Mouse (Mus musculus) intestine, embryonic 16.5 days (tissue): ENCODE measurements at regions not wholly inside any gene's neighbourhood (a gene's known extent, or its start where the extent isn't known, plus 50 kb on each side); places are given as distances from the start of the nearest gene placed in this dataset.
"Not testable (repeated sequence)": the region's sequence is repeated elsewhere in the genome, so short reads cannot be mapped to it uniquely, and the experiment has no call there.

ENCODE experiments used
- ATAC-seq: fragments of 200-750 bp; cut with Nextera tagmentation; 2 replicates; pipeline ENCODE4 v1.8.0; 2017; ENCODE audit warnings: moderate TSS enrichment, moderate library complexity
- H3K27ac ChIP-seq: fragments of 300-500 bp; sonication (generic); 2 replicates; pipeline ENCODE4 v1.5.1; 2014; ENCODE audit warnings: mild to moderate bottlenecking, low read length
- H3K27me3 ChIP-seq: fragments of 300-500 bp; sonication (generic); replicated peaks from 2 replicates; pipeline ENCODE4 v1.6.1; 2014; ENCODE audit warnings: low read length, control low read depth, mixed read lengths; ENCODE audit not compliant: control insufficient read depth, insufficient read depth
- H3K36me3 ChIP-seq: fragments of 300-500 bp; sonication (generic); 2 replicates; pipeline ENCODE4 v1.6.1; 2014; ENCODE audit warnings: low read length, control low read depth; ENCODE audit not compliant: control insufficient read depth, insufficient read depth
- H3K4me1 ChIP-seq: fragments of 300-500 bp; sonication (generic); 2 replicates; pipeline ENCODE4 v1.6.1; 2014; ENCODE audit warnings: low read length, control low read depth, mixed read lengths; ENCODE audit not compliant: control insufficient read depth, insufficient read depth
- H3K4me2 ChIP-seq: fragments of 300-500 bp; sonication (generic); 2 replicates; pipeline ENCODE4 v1.6.1; 2014; ENCODE audit warnings: low read depth, low read length, control low read depth
- H3K4me3 ChIP-seq: fragments of 300-500 bp; sonication (generic); 2 replicates; pipeline ENCODE4 v1.5.1; 2014; ENCODE audit warnings: mild to moderate bottlenecking, low read length
- H3K9ac ChIP-seq: fragments of 300-500 bp; sonication (generic); 2 replicates; pipeline ENCODE4 v1.6.1; 2014; ENCODE audit warnings: low read depth, low read length
- H3K9me3 ChIP-seq: fragments of 300-500 bp; sonication (generic); 2 replicates; pipeline ENCODE4 v1.6.1; 2016; ENCODE audit warnings: low read length, control low read depth; ENCODE audit not compliant: control insufficient read depth
- WGBS: fragments of 180-500 bp; shearing (Covaris S2); extraction: QIAGEN DNeasy Blood & Tissue Kit; methylation state at CpG from one replicate; pipeline ENCODE4 v1.1.7; 2014; 5-methylcytosine and 5-hydroxymethylcytosine counted together

- Histone ChIP-seq H3K27ac (no peak overlapping the region), H3K9me3 (no peaks in the 10 kb centered on the region), H3K4me3 (no peak overlapping the region), H3K36me3 (no peaks in the 10 kb centered on the region), H3K4me1 (no peaks in the 10 kb centered on the region), H3K9ac (no peak overlapping the region), H3K4me2 (no peak overlapping the region), H3K27me3 (no peaks in the 10 kb centered on the region)
- 94% methylated on average over 14 of the region's 14 CpGs for WGBS
- ATAC-seq = no peak
Measured at GRCm38 (mm10) chr6:89095911-89096310, 193.9 kb downstream of the Tpra1 start.

DNA sequence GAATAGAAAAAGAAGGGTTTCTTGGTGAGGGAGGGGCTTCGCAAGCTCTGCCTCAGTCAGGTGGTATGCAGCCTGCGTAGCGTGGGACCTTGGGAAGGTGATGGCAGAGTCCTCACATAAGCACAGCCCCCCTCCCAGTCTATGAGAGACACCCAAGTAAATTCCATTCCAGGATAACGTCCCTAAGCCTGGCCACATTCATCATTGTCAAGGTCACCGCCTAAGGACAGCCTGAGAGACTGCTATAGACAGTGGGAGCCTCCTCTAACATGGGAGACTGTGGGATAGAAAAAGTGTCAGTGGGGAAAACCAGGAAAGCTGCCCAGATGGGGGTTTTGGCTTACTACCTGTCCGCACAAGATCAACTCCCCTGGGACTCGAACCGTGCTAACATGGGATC lies 195.5 kb downstream of the Tpra1 start:
- no peak overlapping the region for H3K9ac ChIP-seq
- no peak overlapping the region for H3K4me3 ChIP-seq
- H3K27me3 ChIP-seq = no peaks in the 10 kb centered on the region
- WGBS = 74% methylated on average over 8 of the region's 8 CpGs
- no peaks in the 10 kb centered on the region for H3K9me3 ChIP-seq
- no peak overlapping the region for H3K27ac ChIP-seq
- no peak overlapping the region for H3K4me2 ChIP-seq
- H3K4me1 ChIP-seq = no peaks in the 10 kb centered on the region
- no peak for ATAC-seq
- no peaks in the 10 kb centered on the region for H3K36me3 ChIP-seq

DNA sequence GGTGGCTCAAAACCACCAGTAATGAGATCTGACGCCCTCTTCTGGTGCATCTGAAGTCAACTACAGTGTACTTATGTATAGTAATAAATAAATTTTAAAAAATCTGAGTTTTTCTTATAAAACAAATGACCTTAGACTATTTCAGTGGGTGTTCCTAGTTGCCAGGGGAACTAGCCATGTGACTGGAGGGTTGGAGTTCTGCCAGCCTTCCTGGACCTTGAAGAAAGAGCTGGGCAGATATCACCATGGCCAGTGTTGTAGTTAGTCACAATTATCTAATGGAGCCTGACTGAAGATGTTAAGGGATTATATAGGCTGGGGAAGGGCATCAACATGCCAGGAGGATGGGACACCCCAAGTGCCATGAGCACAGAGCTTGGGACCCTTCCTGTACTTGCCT lies 217.2 kb downstream of the Tpra1 start:
- 66% methylated on average over 1 of the region's 1 CpGs for WGBS
- ATAC-seq = no peak

GRCm38 (mm10) chr6:89121023-89121745 lies 219.1 kb downstream of the Tpra1 start:
- Histone ChIP-seq H3K9ac (no peak overlapping the region), H3K27ac (no peak overlapping the region), H3K9me3 (no peaks in the 10 kb centered on the region), H3K4me2 (no peak overlapping the region), H3K4me3 (no peak overlapping the region), H3K27me3 (no peaks in the 10 kb centered on the region), H3K4me1 (no peaks in the 10 kb centered on the region), H3K36me3 (no peaks in the 10 kb centered on the region)
- WGBS = 62% methylated on average over 4 of the region's 4 CpGs
- no peak for ATAC-seq

More for the DNA sequence above, 217.2 kb downstream of the Tpra1 start:
- no peaks in the 10 kb centered on the region for H3K4me1 ChIP-seq
- no peaks in the 10 kb centered on the region for H3K27me3 ChIP-seq
- no peaks in the 10 kb centered on the region for H3K9me3 ChIP-seq
- no peaks in the 10 kb centered on the region for H3K36me3 ChIP-seq
- no peak overlapping the region for H3K4me3 ChIP-seq
- no peak overlapping the region for H3K4me2 ChIP-seq
- no peak overlapping the region for H3K27ac ChIP-seq
- H3K9ac ChIP-seq = no peak overlapping the region

DNA sequence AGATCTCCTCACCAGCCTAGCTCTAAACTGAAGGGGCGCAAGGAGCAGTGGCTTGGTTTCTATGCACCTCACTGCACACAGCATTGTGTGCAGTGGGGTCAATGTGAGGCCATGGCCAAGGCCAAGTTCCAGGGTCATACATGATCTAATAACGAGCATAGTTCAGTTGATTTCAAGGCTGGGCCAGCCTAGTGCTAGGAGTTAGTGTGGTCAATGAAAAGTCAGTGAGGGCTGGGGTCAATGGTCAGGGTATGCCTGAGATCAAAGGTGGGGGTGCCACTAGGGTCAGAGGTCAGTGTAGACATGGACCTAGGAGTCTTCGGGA lies 219.7 kb downstream of the Tpra1 start:
- WGBS = 67% methylated on average over 3 of the region's 3 CpGs
- Histone ChIP-seq H3K36me3 (no peaks in the 10 kb centered on the region), H3K9ac (no peak overlapping the region), H3K9me3 (no peaks in the 10 kb centered on the region), H3K27me3 (no peaks in the 10 kb centered on the region), H3K4me3 (no peak overlapping the region), H3K4me2 (no peak overlapping the region), H3K4me1 (no peaks in the 10 kb centered on the region), H3K27ac (no peak overlapping the region)
- ATAC-seq = no peak

DNA sequence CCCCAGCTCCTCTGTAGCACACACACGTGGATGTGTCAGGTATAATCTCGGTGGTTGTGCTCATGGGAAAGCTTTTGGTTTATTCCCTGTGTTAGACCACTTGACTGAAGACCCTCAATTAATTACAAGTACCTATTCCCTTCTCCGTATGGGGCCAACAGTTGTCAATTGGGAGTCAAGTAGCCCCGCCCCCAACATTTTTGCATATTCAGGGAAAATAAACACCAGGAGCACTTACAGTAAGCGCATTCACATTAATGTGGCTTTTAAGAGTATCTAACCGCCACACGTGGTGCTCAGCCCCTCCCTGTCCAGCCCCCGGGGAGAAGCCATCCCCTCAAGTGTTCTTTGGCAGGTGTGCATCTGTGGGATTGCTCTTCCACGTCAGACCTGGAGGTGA lies 223.9 kb downstream of the Tpra1 start:
- no peak overlapping the region for H3K9ac ChIP-seq
- WGBS = 55% methylated on average over 9 of the region's 9 CpGs
- ATAC-seq = no peak

GRCm38 (mm10) chr6:89128141-89128540 lies 226.1 kb downstream of the Tpra1 start:
- H3K4me1 ChIP-seq, H3K4me3 ChIP-seq, H3K9me3 ChIP-seq, H3K36me3 ChIP-seq, H3K27me3 ChIP-seq, H3K27ac ChIP-seq, ATAC-seq, H3K4me2 ChIP-seq, H3K9ac ChIP-seq: not testable (repeated sequence)
- WGBS = 60% methylated on average over 5 of the region's 5 CpGs

More for the DNA sequence above, 223.9 kb downstream of the Tpra1 start:
- Histone ChIP-seq H3K9me3 (no peaks in the 10 kb centered on the region), H3K4me3 (no peak overlapping the region), H3K27ac (no peak overlapping the region), H3K4me2 (no peak overlapping the region), H3K27me3 (no peaks in the 10 kb centered on the region), H3K36me3 (no peaks in the 10 kb centered on the region), H3K4me1 (no peaks in the 10 kb centered on the region)

DNA sequence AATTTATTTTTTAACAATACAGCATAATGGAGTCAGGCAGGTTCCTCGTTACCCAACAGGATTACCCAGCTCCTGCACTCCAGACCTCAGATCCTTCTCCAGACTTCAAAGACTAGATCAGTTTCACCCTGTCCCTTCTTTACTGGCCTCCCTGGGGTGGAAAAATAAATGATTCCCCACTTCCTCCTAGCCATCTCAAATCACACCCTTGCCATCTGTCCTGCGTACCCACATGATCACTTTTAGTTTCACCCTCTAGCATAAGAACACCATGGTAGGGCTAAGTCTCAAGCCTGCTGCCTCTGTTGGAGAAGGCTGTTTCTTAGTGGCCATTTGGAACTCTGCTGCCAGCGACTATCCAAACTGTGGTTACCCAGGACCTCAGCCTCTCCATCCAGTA lies 222.0 kb downstream of the Plxna1 start:
- Histone ChIP-seq H3K27ac (no peak overlapping the region), H3K9ac (no peak overlapping the region), H3K4me3 (no peak overlapping the region), H3K36me3 (no peaks in the 10 kb centered on the region), H3K4me1 (no peaks in the 10 kb centered on the region), H3K9me3 (no peaks in the 10 kb centered on the region), H3K27me3 (no peaks in the 10 kb centered on the region), H3K4me2 (no peak overlapping the region)
- 73% methylated on average over 3 of the region's 3 CpGs for WGBS
- ATAC-seq = no peak

DNA sequence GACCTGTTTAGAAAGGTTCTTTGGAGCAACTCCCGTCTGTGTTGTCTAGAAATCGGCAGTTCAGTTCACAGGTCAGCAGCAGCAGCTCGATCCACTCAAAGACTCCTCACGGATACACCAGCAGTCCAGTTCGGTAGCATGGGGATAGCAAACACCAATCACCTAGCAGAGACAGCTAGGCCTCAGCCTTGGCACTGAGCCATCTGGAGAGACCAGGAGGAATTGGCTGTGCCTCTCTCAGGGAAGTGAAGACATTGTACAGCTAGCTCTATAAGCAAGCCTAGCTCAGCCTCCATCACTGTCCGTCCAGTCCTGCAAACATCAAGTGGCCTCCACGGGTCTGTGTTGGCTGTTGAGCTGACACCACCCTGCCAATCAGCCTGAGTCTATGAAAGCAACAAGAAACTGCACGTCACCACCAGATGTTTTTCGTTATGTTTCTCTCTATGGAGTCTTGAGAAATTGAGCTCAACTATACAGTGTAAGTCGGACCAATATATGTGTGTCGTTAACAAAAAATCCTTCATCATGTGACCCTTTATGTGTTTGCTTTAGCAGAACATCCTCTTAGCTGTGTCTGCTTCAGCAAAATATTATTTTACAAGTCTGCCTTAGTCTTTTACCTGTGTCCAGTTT lies 209.3 kb downstream of the Plxna1 start:
- Histone ChIP-seq H3K4me1 (no peaks in the 10 kb centered on the region), H3K36me3 (no peaks in the 10 kb centered on the region), H3K9ac (no peak overlapping the region), H3K27ac (no peak overlapping the region), H3K4me2 (no peak overlapping the region), H3K9me3 (no peaks in the 10 kb centered on the region), H3K4me3 (no peak overlapping the region), H3K27me3 (no peaks in the 10 kb centered on the region)
- no peak for ATAC-seq
- WGBS = 63% methylated on average over 11 of the region's 11 CpGs

DNA sequence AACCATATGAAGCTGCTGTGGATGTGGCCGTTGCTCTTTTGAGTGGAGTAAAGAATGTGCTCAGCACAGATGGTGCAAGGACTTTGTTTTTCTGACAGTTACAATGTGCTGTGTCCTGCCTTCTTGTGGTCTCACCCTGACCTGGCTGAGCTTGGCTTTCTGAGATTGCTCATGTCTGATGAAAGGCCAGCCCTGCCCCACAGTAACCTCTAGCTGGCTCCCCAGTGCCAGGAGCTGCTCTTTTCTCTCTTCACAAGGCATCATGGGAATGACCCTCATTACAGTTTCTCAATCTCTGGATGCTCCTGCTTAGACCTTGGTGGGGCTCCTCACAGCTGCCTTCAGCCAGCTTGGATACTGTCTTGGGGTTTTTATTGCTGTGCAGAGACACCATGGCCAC lies 204.9 kb downstream of the Plxna1 start:
- H3K9me3 ChIP-seq = no peaks in the 10 kb centered on the region
- no peak overlapping the region for H3K27ac ChIP-seq
- 77% methylated on average over 1 of the region's 1 CpGs for WGBS
- no peak overlapping the region for H3K4me2 ChIP-seq
- no peaks in the 10 kb centered on the region for H3K36me3 ChIP-seq
- no peak overlapping the region for H3K4me3 ChIP-seq
- H3K4me1 ChIP-seq = no peaks in the 10 kb centered on the region
- no peaks in the 10 kb centered on the region for H3K27me3 ChIP-seq
- ATAC-seq = no peak
- H3K9ac ChIP-seq = no peak overlapping the region
